Mouse (Mus musculus): ENCODE measurements around the gene Anp32b. TPM values are rescaled to one million over a fixed set of nuclear protein-coding genes. Genes with fewer than 3 reads are reported as not detected.

Anp32b gene
- total RNA-seq, 4 experiments from 2014 or later, result 52.4 to 66.0 (median 59.8) TPM

GRCm38 (mm10) chr4:46452481-46452850 is 1.8 kb downstream of the Anp32b start:
- peak; percentile 29 to 32 for DNase-seq (ENCODE audit: low spot score in 2 of 2)

GRCm38 (mm10) chr4:46452855-46453719 is 2.4 kb downstream of the Anp32b start:
- DNase-seq (ENCODE audit: low spot score in 2 of 2), result no peak

GRCm38 (mm10) chr4:46454097-46454864 is 3.6 kb downstream of the Anp32b start:
- no peak for DNase-seq (ENCODE audit: low spot score in 2 of 2)

- DNase-seq (ENCODE audit: low spot score in 2 of 2), result no peak
These were observed 6.1 kb downstream of the Anp32b start for GRCm38 (mm10) chr4:46456762-46457161.

- no peak for DNase-seq (ENCODE audit: low spot score in 2 of 2)
These were observed 6.5 kb downstream of the Anp32b start for GRCm38 (mm10) chr4:46457186-46457585.

- DNase-seq (ENCODE audit: low spot score in 2 of 2), result no peak
These were observed 7.7 kb downstream of the Anp32b start for GRCm38 (mm10) chr4:46458411-46458810.

- no peak for DNase-seq (ENCODE audit: low spot score in 2 of 2)
These were observed 12.6 kb downstream of the Anp32b start for GRCm38 (mm10) chr4:46463130-46463830.

GRCm38 (mm10) chr4:46465740-46466139 is 15.0 kb downstream of the Anp32b start:
- DNase-seq (ENCODE audit: low spot score in 2 of 2), result no peak

- DNase-seq (ENCODE audit: low spot score in 2 of 2), result no peak
These were observed 24.4 kb downstream of the Anp32b start for GRCm38 (mm10) chr4:46475101-46475500.

GRCm38 (mm10) chr4:46479081-46479480 is 28.4 kb downstream of the Anp32b start:
- DNase-seq (ENCODE audit: low spot score in 2 of 2), result no peak

- DNase-seq (ENCODE audit: low spot score in 2 of 2), result no peak
These were observed 35.2 kb downstream of the Anp32b start for GRCm38 (mm10) chr4:46485696-46486417.

GRCm38 (mm10) chr4:46487348-46487747 is 36.6 kb downstream of the Anp32b start:
- peak in 1 of 2 experiments; percentile 19 for DNase-seq (ENCODE audit: low spot score in 2 of 2)

- peak; percentile 88 to 89 for DNase-seq (ENCODE audit: low spot score in 2 of 2)
These were observed 38.6 kb downstream of the Anp32b start, which contains the start of gene Nans for GRCm38 (mm10) chr4:46489028-46489925. Gene Nans, plus strand, starts transcription at chr4:46489248.

- no peak for DNase-seq (ENCODE audit: low spot score in 2 of 2)
These were observed 42.4 kb downstream of the Anp32b start for GRCm38 (mm10) chr4:46493071-46493470.

GRCm38 (mm10) chr4:46495543-46495942 is 44.8 kb downstream of the Anp32b start:
- no peak for DNase-seq (ENCODE audit: low spot score in 2 of 2)

- DNase-seq (ENCODE audit: low spot score in 2 of 2), result peak in 1 of 2 experiments; percentile 54
These were observed 46.7 kb downstream of the Anp32b start for GRCm38 (mm10) chr4:46497286-46497892.

GRCm38 (mm10) chr4:46498511-46498910 is 47.8 kb downstream of the Anp32b start:
- no peak for DNase-seq (ENCODE audit: low spot score in 2 of 2)

- peak in 1 of 2 experiments; percentile 33 for DNase-seq (ENCODE audit: low spot score in 2 of 2)
These were observed 48.3 kb downstream of the Anp32b start for GRCm38 (mm10) chr4:46498976-46499375.
